Mouse (Mus musculus): ENCODE data around the gene Noct. TPM values are rescaled to one million over a fixed set of nuclear protein-coding genes. Genes with fewer than 3 reads are reported as not detected.

The Noct gene
- polyA plus RNA-seq, 1 experiment from 2014 or later: 7.0 TPM

DNA sequence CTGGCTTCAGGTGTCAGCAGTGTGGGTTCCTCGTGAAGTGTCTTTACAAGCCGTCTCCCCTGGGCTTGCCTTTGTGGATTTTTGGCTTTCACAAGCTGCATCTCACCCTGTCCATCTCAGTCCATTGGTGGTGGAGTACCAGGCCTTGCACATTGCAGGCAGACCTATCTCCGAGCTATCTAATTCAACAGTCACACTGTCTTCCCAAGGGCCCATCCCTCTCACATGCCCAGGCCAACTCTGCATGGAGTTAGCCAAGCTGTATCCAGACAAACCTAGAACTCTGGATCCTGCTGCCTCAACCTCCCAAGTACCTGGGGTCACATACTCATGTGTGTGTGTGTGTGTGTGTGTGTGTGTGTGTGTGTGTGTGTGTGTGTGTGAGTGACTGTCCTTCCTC, 15.3 kb downstream of the Noct start:
- H3K27me3 ChIP-seq (replicated peaks; ENCODE audit: control insufficient read depth, insufficient read depth, low read length): no peaks in the 10 kb centered on the region
- no peaks in the 10 kb centered on the region for H3K9me3 ChIP-seq (ENCODE audit: control insufficient read depth, low read length)
- no peaks in the 10 kb centered on the region for H3K36me3 ChIP-seq (ENCODE audit: control insufficient read depth, insufficient read depth, low read length)
- no peak for DNase-seq (ENCODE audit: low spot score)
- WGBS: 95% methylated on average over 3 of the region's 3 CpGs
- no peak overlapping the region for H3K4me3 ChIP-seq (ENCODE audit: low read depth, low read length)
- no peak overlapping the region for H3K9ac ChIP-seq (ENCODE audit: low read length)
- no peak overlapping the region for H3K4me2 ChIP-seq (ENCODE audit: low read length)
- ATAC-seq (replicated peaks; ENCODE audit: low FRiP score, low TSS enrichment, low read depth): no peak
- no peaks in the 10 kb centered on the region for H3K4me1 ChIP-seq (replicated peaks; ENCODE audit: control insufficient read depth, insufficient read depth, low read length)
- H3K27ac ChIP-seq (ENCODE audit: low read depth): no peak overlapping the region

DNA sequence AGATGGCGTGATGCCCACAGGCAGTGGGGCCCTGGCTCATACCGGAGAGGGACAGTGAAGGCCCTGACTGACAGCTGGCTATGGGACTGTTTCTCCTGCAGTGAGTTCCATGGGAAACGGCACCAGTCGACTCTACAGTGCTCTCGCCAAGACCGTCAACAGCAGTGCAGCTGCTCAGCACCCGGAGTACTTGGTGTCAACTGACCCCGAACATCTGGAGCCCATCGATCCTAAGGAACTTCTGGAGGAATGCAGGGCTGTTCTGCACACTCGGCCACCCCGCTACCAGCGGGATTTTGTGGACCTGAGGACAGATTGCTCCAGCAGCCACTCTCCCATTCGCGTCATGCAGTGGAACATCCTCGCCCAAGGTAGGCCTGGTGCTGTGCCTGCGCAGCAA, 23.5 kb downstream of the Noct start:
- H3K36me3 ChIP-seq (ENCODE audit: control insufficient read depth, insufficient read depth, low read length): peaks cover 24% of the 10 kb centered on the region
- H3K27me3 ChIP-seq (replicated peaks; ENCODE audit: control insufficient read depth, insufficient read depth, low read length): no peaks in the 10 kb centered on the region
- DNase-seq (ENCODE audit: low spot score): no peak

DNA sequence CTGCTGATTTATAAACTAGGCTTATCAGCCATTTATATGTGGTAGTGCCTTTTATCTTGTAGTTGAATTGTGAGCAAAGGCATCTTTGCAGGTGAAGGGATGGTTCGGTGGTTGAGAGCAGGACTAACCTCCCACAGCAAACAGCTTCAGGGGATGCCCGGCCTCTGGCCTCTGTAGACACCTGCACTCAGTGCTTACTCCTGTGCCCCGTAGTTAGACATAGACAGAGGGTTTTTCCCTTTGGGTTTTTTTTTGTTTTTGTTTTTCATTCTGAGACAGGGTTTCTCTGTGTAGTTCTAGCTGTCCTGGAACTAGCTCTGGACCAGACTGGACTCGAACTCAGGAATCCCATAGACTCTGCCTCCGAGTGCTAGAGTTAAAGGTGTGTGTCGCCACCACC, 24.4 kb downstream of the Noct start:
- no peak for DNase-seq (ENCODE audit: low spot score)
- no peak for ATAC-seq (replicated peaks; ENCODE audit: low FRiP score, low TSS enrichment, low read depth)
- no peak overlapping the region for H3K9ac ChIP-seq (ENCODE audit: low read length)

More for the DNA sequence above, 23.5 kb downstream of the Noct start:
- Histone ChIP-seq H3K9me3 (ENCODE audit: control insufficient read depth, low read length) (no peaks in the 10 kb centered on the region), H3K4me1 (replicated peaks; ENCODE audit: control insufficient read depth, insufficient read depth, low read length) (no peaks in the 10 kb centered on the region), H3K4me3 (ENCODE audit: low read depth, low read length) (no peak overlapping the region), H3K4me2 (ENCODE audit: low read length) (no peak overlapping the region), H3K9ac (ENCODE audit: low read length) (no peak overlapping the region), H3K27ac (ENCODE audit: low read depth) (no peak overlapping the region)
- no peak; the same call in 1 of the 2 replicates for ATAC-seq (replicated peaks; ENCODE audit: low FRiP score, low TSS enrichment, low read depth)
- 64% methylated on average over 16 of the region's 16 CpGs for WGBS

DNA sequence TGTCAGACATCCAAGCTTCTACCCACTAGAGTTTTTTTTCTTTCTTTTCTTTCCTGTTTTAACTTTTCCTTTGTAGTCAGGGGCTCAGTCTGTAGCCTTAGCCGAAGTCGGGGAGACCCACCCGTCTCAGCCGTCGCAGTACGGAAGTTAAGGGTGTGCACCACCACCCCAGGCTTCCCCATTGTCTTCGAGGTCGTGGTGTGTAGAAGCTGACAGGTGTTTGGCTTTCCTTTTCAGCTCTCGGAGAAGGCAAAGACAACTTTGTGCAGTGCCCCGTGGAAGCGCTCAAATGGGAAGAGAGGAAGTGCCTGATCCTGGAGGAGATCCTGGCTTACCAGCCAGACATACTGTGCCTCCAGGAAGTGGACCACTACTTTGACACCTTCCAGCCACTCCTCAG, 25.2 kb downstream of the Noct start:
- ATAC-seq (replicated peaks; ENCODE audit: low FRiP score, low TSS enrichment, low read depth) (no peak), DNase-seq (ENCODE audit: low spot score) (no peak)
- Histone ChIP-seq H3K4me3 (ENCODE audit: low read depth, low read length) (no peak overlapping the region), H3K4me1 (replicated peaks; ENCODE audit: control insufficient read depth, insufficient read depth, low read length) (no peaks in the 10 kb centered on the region), H3K9ac (ENCODE audit: low read length) (no peak overlapping the region), H3K36me3 (ENCODE audit: control insufficient read depth, insufficient read depth, low read length) (peaks cover 42% of the 10 kb centered on the region), H3K27me3 (replicated peaks; ENCODE audit: control insufficient read depth, insufficient read depth, low read length) (no peaks in the 10 kb centered on the region), H3K9me3 (ENCODE audit: control insufficient read depth, low read length) (no peaks in the 10 kb centered on the region), H3K4me2 (ENCODE audit: low read length) (no peak overlapping the region), H3K27ac (ENCODE audit: low read depth) (no peak overlapping the region)
- 88% methylated on average over 11 of the region's 11 CpGs for WGBS

More for the DNA sequence above, 24.4 kb downstream of the Noct start:
- Histone ChIP-seq H3K4me2 (ENCODE audit: low read length) (no peak overlapping the region), H3K27me3 (replicated peaks; ENCODE audit: control insufficient read depth, insufficient read depth, low read length) (no peaks in the 10 kb centered on the region), H3K4me3 (ENCODE audit: low read depth, low read length) (no peak overlapping the region), H3K4me1 (replicated peaks; ENCODE audit: control insufficient read depth, insufficient read depth, low read length) (no peaks in the 10 kb centered on the region), H3K27ac (ENCODE audit: low read depth) (no peak overlapping the region), H3K36me3 (ENCODE audit: control insufficient read depth, insufficient read depth, low read length) (peaks cover 33% of the 10 kb centered on the region), H3K9me3 (ENCODE audit: control insufficient read depth, low read length) (no peaks in the 10 kb centered on the region)
- WGBS: 89% methylated on average over 6 of the region's 6 CpGs

DNA sequence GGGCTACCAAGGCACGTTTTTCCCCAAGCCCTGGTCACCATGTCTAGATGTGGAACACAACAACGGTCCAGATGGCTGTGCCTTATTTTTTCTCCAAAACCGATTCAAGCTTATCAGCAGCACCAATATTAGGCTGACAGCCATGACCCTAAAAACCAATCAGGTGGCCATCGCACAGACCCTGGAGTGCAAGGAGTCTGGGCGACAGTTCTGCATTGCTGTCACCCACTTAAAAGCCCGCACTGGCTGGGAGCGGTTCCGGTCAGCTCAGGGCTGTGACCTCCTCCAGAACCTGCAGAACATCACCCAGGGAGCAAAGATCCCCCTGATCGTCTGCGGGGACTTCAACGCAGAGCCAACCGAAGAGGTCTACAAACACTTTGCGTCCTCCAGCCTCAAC, 25.6 kb downstream of the Noct start:
- no peak overlapping the region for H3K4me2 ChIP-seq (ENCODE audit: low read length)
- no peaks in the 10 kb centered on the region for H3K27me3 ChIP-seq (replicated peaks; ENCODE audit: control insufficient read depth, insufficient read depth, low read length)
- DNase-seq (ENCODE audit: low spot score) (no peak), ATAC-seq (replicated peaks; ENCODE audit: low FRiP score, low TSS enrichment, low read depth) (no peak)
- H3K4me1 ChIP-seq (replicated peaks; ENCODE audit: control insufficient read depth, insufficient read depth, low read length): no peaks in the 10 kb centered on the region
- peaks cover 46% of the 10 kb centered on the region for H3K36me3 ChIP-seq (ENCODE audit: control insufficient read depth, insufficient read depth, low read length)
- WGBS: 91% methylated on average over 13 of the region's 13 CpGs
- H3K9me3 ChIP-seq (ENCODE audit: control insufficient read depth, low read length): no peaks in the 10 kb centered on the region
- H3K9ac ChIP-seq (ENCODE audit: low read length): no peak overlapping the region
- H3K4me3 ChIP-seq (ENCODE audit: low read depth, low read length): no peak overlapping the region
- H3K27ac ChIP-seq (ENCODE audit: low read depth): no peak overlapping the region

DNA sequence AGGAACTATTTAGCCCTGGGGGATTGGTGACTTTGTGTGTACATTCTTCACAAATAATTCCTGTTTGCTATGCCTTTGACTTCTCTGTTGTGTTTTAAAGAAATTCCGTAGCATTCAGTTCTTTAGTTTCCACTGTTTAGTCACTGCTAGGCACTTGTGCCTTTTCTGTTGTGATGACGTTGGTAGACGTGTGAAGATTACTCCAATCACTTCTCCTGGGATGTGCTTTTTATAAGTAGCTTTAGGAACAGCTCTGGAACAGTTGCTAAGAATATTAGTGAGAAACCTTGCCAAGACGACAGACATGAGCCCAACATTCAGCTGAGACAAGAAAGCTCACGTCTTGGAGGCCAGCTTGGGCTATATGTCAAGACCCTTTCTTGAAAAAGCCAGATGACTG, 26.8 kb downstream of the Noct start:
- no peak for DNase-seq (ENCODE audit: low spot score)
- no peak for ATAC-seq (replicated peaks; ENCODE audit: low FRiP score, low TSS enrichment, low read depth)
- no peaks in the 10 kb centered on the region for H3K9me3 ChIP-seq (ENCODE audit: control insufficient read depth, low read length)
- H3K9ac ChIP-seq (ENCODE audit: low read length): no peak overlapping the region
- H3K27me3 ChIP-seq (replicated peaks; ENCODE audit: control insufficient read depth, insufficient read depth, low read length): no peaks in the 10 kb centered on the region
- no peak overlapping the region for H3K4me2 ChIP-seq (ENCODE audit: low read length)
- H3K36me3 ChIP-seq (ENCODE audit: control insufficient read depth, insufficient read depth, low read length): peaks cover 57% of the 10 kb centered on the region
- H3K4me1 ChIP-seq (replicated peaks; ENCODE audit: control insufficient read depth, insufficient read depth, low read length): no peaks in the 10 kb centered on the region
- WGBS: 87% methylated on average over 5 of the region's 5 CpGs
- H3K4me3 ChIP-seq (ENCODE audit: low read depth, low read length): no peak overlapping the region
- H3K27ac ChIP-seq (ENCODE audit: low read depth): no peak overlapping the region

DNA sequence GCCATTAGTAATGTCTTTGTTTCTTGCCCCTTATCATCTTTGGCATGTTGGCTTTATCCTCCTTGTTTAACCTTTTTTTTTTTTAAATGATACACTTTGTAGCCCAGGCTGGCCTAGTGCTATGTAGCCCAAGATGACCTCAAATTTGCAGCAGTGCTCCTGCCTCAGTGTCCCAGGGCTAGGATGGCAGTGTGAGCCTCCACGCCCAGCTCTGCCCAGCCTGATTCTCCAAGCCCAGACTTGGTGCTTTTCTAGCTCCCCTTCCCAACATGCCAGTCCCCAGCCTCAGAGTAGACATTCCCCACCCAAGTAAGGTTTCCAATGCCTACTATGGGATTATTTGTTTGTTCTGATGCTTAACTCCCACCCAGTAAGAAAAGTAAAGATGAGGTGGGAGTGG, 28.0 kb downstream of the Noct start:
- Histone ChIP-seq H3K4me1 (replicated peaks; ENCODE audit: control insufficient read depth, insufficient read depth, low read length) (no peaks in the 10 kb centered on the region), H3K4me3 (ENCODE audit: low read depth, low read length) (no peak overlapping the region), H3K27ac (ENCODE audit: low read depth) (no peak overlapping the region), H3K27me3 (replicated peaks; ENCODE audit: control insufficient read depth, insufficient read depth, low read length) (no peaks in the 10 kb centered on the region), H3K36me3 (ENCODE audit: control insufficient read depth, insufficient read depth, low read length) (peaks cover 68% of the 10 kb centered on the region), H3K4me2 (ENCODE audit: low read length) (no peak overlapping the region), H3K9me3 (ENCODE audit: control insufficient read depth, low read length) (no peaks in the 10 kb centered on the region), H3K9ac (ENCODE audit: low read length) (no peak overlapping the region)
- ATAC-seq (replicated peaks; ENCODE audit: low FRiP score, low TSS enrichment, low read depth) (no peak), DNase-seq (ENCODE audit: low spot score) (no peak)
- 88% methylated on average over 1 of the region's 1 CpGs for WGBS

DNA sequence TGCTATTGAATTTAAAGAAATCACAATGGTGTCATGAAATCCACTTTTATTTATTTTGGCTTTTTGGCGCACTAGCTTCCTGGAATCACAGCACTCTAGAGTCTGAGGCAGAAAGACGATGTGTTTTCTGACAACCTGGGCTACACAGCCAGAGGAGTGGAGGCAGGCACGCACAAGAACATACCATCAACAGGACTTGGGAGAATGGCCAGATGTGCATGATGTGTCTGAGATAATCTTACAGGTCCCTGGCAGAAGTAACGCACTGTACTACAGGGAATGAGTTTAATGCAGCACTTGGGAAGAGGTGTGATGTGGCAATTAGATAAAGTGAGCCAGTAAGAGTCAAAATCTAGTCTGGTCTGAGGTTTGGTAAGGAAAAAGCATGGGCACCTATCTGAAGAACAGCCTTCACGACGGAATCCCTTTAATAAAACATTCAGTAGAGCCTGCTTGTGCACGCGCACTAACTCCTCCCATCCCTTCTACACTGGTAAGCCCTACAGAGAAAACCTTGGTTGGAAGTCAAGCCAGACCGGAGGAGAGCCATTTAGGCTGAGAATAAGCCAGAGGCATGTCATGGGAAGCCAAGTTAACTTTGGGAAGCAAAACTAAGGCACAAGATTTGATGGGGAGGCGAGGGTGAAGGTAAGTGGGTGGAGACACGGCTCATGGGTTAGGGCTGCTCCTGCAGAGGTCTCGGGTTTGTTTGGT, 28.6 kb downstream of the Noct start:
- no peaks in the 10 kb centered on the region for H3K9me3 ChIP-seq (ENCODE audit: control insufficient read depth, low read length)
- H3K27me3 ChIP-seq (replicated peaks; ENCODE audit: control insufficient read depth, insufficient read depth, low read length): no peaks in the 10 kb centered on the region
- no peak overlapping the region for H3K27ac ChIP-seq (ENCODE audit: low read depth)
- no peak overlapping the region for H3K4me3 ChIP-seq (ENCODE audit: low read depth, low read length)
- 91% methylated on average over 12 of the region's 12 CpGs for WGBS
- H3K4me1 ChIP-seq (replicated peaks; ENCODE audit: control insufficient read depth, insufficient read depth, low read length): no peaks in the 10 kb centered on the region
- ATAC-seq (replicated peaks; ENCODE audit: low FRiP score, low TSS enrichment, low read depth) (no peak), DNase-seq (ENCODE audit: low spot score) (no peak)
- H3K36me3 ChIP-seq (ENCODE audit: control insufficient read depth, insufficient read depth, low read length): peaks cover 73% of the 10 kb centered on the region
- no peak overlapping the region for H3K9ac ChIP-seq (ENCODE audit: low read length)
- H3K4me2 ChIP-seq (ENCODE audit: low read length): no peak overlapping the region

DNA sequence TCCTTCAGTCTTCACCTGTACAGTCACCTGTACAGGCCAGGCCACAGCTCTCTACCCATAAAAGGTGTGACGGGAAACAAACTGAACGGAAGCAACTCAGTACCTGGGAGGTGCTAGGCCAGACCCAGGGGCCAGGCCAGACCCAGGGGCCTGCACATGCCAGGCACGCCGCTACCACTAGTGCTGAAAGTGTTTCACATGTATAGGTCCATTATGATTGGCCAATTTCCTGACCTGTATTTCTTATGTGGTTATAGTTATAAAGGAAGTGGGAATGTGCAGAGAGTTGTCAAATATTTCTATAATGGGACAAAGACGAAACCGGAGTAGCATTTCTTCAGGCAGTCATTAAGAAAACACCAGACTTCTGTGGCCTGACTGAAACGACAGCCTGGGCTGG, 30.5 kb downstream of the Noct start:
- Histone ChIP-seq H3K27ac (ENCODE audit: low read depth) (no peak overlapping the region), H3K36me3 (ENCODE audit: control insufficient read depth, insufficient read depth, low read length) (peaks cover 81% of the 10 kb centered on the region), H3K4me3 (ENCODE audit: low read depth, low read length) (no peak overlapping the region), H3K27me3 (replicated peaks; ENCODE audit: control insufficient read depth, insufficient read depth, low read length) (no peaks in the 10 kb centered on the region), H3K9ac (ENCODE audit: low read length) (no peak overlapping the region), H3K9me3 (ENCODE audit: control insufficient read depth, low read length) (no peaks in the 10 kb centered on the region), H3K4me1 (replicated peaks; ENCODE audit: control insufficient read depth, insufficient read depth, low read length) (no peaks in the 10 kb centered on the region), H3K4me2 (ENCODE audit: low read length) (no peak overlapping the region)
- 91% methylated on average over 7 of the region's 7 CpGs for WGBS
- DNase-seq (ENCODE audit: low spot score) (no peak), ATAC-seq (replicated peaks; ENCODE audit: low FRiP score, low TSS enrichment, low read depth) (no peak)

All from intestine, embryonic 14.5 days (tissue).